Mouse (Mus musculus) CD4-positive, CD25-positive, alpha-beta regulatory T cell, adult 2 months (primary cell): ENCODE results near the gene Tmem88.

ENCODE experiments used
- DNase-seq: peaks from one replicate; pipeline ENCODE4 v3.0.0-alpha.2; 2012; ENCODE audit warnings: low read depth, low spot score

Gene Tmem88

GRCm38 (mm10) chr11:69404595-69405396 is 6.8 kb upstream of the Tmem88 start:
- no peak for DNase-seq

- peak; percentile 25 for DNase-seq
Observed at GRCm38 (mm10) chr11:69403691-69404594, 5.9 kb upstream of the Tmem88 start.

- DNase-seq: peak; percentile 29
Observed at GRCm38 (mm10) chr11:69401987-69402386, 4.0 kb upstream of the Tmem88 start.

- DNase-seq: peak; percentile 98
Observed at GRCm38 (mm10) chr11:69401210-69401637, 3.2 kb upstream of the Tmem88 start.

- peak; percentile 32 for DNase-seq
Observed at GRCm38 (mm10) chr11:69400083-69400850, 2.2 kb upstream of the Tmem88 start.

- peak; percentile 25 for DNase-seq
Observed at GRCm38 (mm10) chr11:69399201-69400082, 1.4 kb upstream of the Tmem88 start.

GRCm38 (mm10) chr11:69398486-69399200 is 609 bp upstream of the Tmem88 start:
- DNase-seq: peak; percentile 17

GRCm38 (mm10) chr11:69397581-69398057 is 415 bp downstream of the Tmem88 start:
- DNase-seq: peak; percentile 27

- no peak for DNase-seq
Observed at GRCm38 (mm10) chr11:69396772-69397171, 1.3 kb downstream of the Tmem88 start.

- DNase-seq: peak; percentile 98
Observed at GRCm38 (mm10) chr11:69395634-69396373, 2.2 kb downstream of the Tmem88 start.

GRCm38 (mm10) chr11:69395235-69395633 is 2.8 kb downstream of the Tmem88 start, which contains the start of the genes Naa38 and Cyb5d1:
Naa38 (plus strand) TSS chr11:69395487.
Cyb5d1 (minus strand) TSS chr11:69395631.
- peak; percentile 90 for DNase-seq

- DNase-seq: peak; percentile 49
Observed at GRCm38 (mm10) chr11:69394591-69395167, 3.4 kb downstream of the Tmem88 start.

- peak; percentile 86 for DNase-seq
Observed at GRCm38 (mm10) chr11:69390400-69391034, 7.5 kb downstream of the Tmem88 start.

GRCm38 (mm10) chr11:69389531-69390399 is 8.3 kb downstream of the Tmem88 start:
- DNase-seq: peak; percentile 14

GRCm38 (mm10) chr11:69388680-69389079 is 9.4 kb downstream of the Tmem88 start:
- DNase-seq: no peak

- no peak for DNase-seq
Observed at GRCm38 (mm10) chr11:69386758-69387157, 11.3 kb downstream of the Tmem88 start.

GRCm38 (mm10) chr11:69384979-69385378 is 13.1 kb downstream of the Tmem88 start:
- DNase-seq: no peak
